Mouse (Mus musculus): ENCODE measurements around the gene Cry2.
"Not testable (repeated sequence)": the region's sequence is repeated elsewhere in the genome, so short reads cannot be mapped to it uniquely, and the experiment has no call there.

Cry2 gene

GRCm38 (mm10) chr2:92433578-92434374, at the start of gene Cry2:
Gene Cry2 (minus strand): TSS chr2:92434043.
- DNase-seq (ENCODE audit: low spot score), result peak; percentile 97

- DNase-seq (ENCODE audit: low spot score), result no peak
Measured at GRCm38 (mm10) chr2:92483505-92483904, 49.7 kb upstream of the Cry2 start.

GRCm38 (mm10) chr2:92482551-92482950, 48.7 kb upstream of the Cry2 start:
- no peak for DNase-seq (ENCODE audit: low spot score)

GRCm38 (mm10) chr2:92478313-92478688, 44.5 kb upstream of the Cry2 start:
- DNase-seq (ENCODE audit: low spot score), result no peak

GRCm38 (mm10) chr2:92477672-92478312, 43.9 kb upstream of the Cry2 start:
- DNase-seq (ENCODE audit: low spot score), result no peak

GRCm38 (mm10) chr2:92476580-92476979, 42.7 kb upstream of the Cry2 start:
- not testable (repeated sequence) for DNase-seq (ENCODE audit: low spot score)

- no peak for DNase-seq (ENCODE audit: low spot score)
Measured at GRCm38 (mm10) chr2:92475711-92476110, 41.9 kb upstream of the Cry2 start.

GRCm38 (mm10) chr2:92474920-92475319, 41.1 kb upstream of the Cry2 start:
- DNase-seq (ENCODE audit: low spot score), result no peak

GRCm38 (mm10) chr2:92471886-92472670, 38.2 kb upstream of the Cry2 start:
- DNase-seq (ENCODE audit: low spot score), result no peak

GRCm38 (mm10) chr2:92464690-92465089, 30.8 kb upstream of the Cry2 start:
- DNase-seq (ENCODE audit: low spot score), result peak; percentile 21

- DNase-seq (ENCODE audit: low spot score), result no peak
Measured at GRCm38 (mm10) chr2:92461215-92461614, 27.4 kb upstream of the Cry2 start.

GRCm38 (mm10) chr2:92459921-92460707, 26.3 kb upstream of the Cry2 start, which contains the start of gene Slc35c1:
Gene Slc35c1 (minus strand): TSS chr2:92460538.
- DNase-seq (ENCODE audit: low spot score), result peak; percentile 66

- DNase-seq (ENCODE audit: low spot score), result peak; percentile 74
Measured at GRCm38 (mm10) chr2:92459141-92459920, 25.5 kb upstream of the Cry2 start.

- DNase-seq (ENCODE audit: low spot score), result peak; percentile 22
Measured at GRCm38 (mm10) chr2:92458481-92458880, 24.6 kb upstream of the Cry2 start.

GRCm38 (mm10) chr2:92456970-92457530, 23.2 kb upstream of the Cry2 start:
- no peak for DNase-seq (ENCODE audit: low spot score)

GRCm38 (mm10) chr2:92455704-92456103, 21.9 kb upstream of the Cry2 start:
- no peak for DNase-seq (ENCODE audit: low spot score)

GRCm38 (mm10) chr2:92454166-92454565, 20.3 kb upstream of the Cry2 start:
- no peak for DNase-seq (ENCODE audit: low spot score)

GRCm38 (mm10) chr2:92451126-92451525, 17.3 kb upstream of the Cry2 start:
- no peak for DNase-seq (ENCODE audit: low spot score)

- DNase-seq (ENCODE audit: low spot score), result no peak
Measured at GRCm38 (mm10) chr2:92447121-92447740, 13.4 kb upstream of the Cry2 start.

GRCm38 (mm10) chr2:92446656-92447055, 12.8 kb upstream of the Cry2 start:
- no peak for DNase-seq (ENCODE audit: low spot score)
